Mouse (Mus musculus) gastrocnemius, postnatal 25 days (tissue): ENCODE data around the gene Gpr180. TPM values are rescaled to one million over a fixed set of nuclear protein-coding genes. Genes with fewer than 3 reads are reported as not detected.

Experiments
- DNase-seq: peaks from one replicate; pipeline ENCODE4 v3.0.0; 2022
- total RNA-seq, 2 experiments: library from RNA; stranded (reverse); gene quantifications; 1 replicate in 1 of 2; 2 replicates in 1 of 2; pipeline ENCODE4 v1.2.3; 2021

The Gpr180 gene
- total RNA-seq, 2 experiments from 2014 or later = 29.6 to 31.1 TPM

DNA sequence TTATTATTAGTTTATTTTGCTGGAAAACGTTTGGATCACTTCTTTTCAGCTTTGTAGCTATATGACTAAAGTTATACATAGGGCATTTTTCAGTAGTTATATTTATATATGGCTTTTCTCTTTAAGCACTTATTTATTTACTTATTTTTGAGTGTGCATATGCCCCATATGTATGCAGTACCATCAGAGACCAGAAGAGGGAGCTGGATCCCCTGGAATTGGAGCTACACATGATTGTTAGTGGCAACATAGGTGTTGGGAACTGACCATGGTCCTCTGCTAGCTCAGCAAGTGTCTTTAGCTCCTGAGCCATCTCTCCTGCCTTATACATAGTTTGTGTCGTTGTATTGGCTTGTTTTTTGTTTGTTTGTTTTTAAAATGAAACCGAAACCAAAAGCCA, 70.4 kb downstream of the Gpr180 start:
- no peak for DNase-seq

DNA sequence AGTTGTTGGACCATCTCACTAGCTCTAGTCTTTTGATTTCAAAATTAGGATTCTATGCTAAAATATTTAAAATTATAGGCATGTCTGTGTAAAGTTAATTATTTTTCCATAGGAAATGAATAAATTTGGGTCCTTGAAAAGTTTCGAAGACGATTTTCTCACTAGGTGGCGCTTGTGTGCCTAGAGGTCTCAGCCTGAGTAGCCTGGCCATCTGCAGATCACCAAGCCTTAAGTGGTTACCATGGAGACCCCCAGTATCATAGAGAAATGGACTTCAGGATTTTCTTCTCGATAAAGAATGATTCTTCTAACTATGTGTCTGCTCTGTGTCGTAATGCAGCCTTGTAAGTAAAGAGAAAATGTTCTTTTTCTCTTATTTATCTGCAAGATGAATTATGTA, 72.7 kb downstream of the Gpr180 start:
- no peak for DNase-seq

DNA sequence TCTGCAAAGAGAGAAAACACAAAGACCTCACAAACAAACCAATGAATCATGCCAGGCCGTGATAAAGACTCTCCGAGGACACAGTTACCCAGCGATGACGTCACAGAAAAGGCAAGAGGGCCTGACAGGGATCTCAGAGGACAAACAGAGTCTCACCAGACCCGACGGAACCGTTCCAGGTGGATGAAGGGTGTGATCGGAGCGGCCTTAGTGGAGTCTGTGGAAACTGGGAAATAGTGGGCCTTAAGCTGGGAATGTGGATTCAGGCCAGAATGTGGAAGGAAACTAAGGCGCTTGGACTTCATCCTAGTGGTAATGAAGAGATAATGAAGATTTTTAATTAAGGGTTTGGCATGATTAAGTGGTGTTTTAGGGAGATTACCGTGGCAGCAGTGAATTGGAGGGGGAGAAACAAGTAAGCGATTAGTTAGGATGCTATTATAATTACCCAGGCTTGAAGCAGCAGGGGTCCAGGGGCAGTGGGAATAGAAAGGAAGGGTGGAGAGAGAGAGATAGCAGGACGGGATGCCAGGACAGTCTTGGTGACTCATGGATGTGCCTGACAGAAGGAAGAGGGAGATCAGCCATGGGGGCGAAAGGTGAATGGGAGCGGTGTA, 75.3 kb downstream of the Gpr180 start:
- no peak for DNase-seq

Other genes with a start within 250 kb of the Gpr180 start
- gene Dct, start 84.9 kb upstream of the Gpr180 start, total RNA-seq = under 1 TPM; 0.31 to 0.70 TPM
- gene Tgds, start 4.4 kb upstream of the Gpr180 start, total RNA-seq = 1 to 10 TPM; 4.6 to 6.2 TPM
- gene Sox21, start 99.9 kb downstream of the Gpr180 start, total RNA-seq = not detected
- gene Gm9376, start 129.8 kb downstream of the Gpr180 start, total RNA-seq = not detected